Mouse (Mus musculus): ENCODE measurements around the gene Cfap43. TPM values are rescaled to one million over a fixed set of nuclear protein-coding genes. Genes with fewer than 3 reads are reported as not detected.
"Not testable (repeated sequence)": the region's sequence is repeated elsewhere in the genome, so short reads cannot be mapped to it uniquely, and the experiment has no call there.

Gene Cfap43
- total RNA-seq, 2 experiments from 2014 or later: not detected

- DNase-seq: no peak
- intact Hi-C loops (cut with DNase I): no loop called here
These were observed 60.8 kb downstream of the Cfap43 start for GRCm38 (mm10) chr19:47857957-47858942.

GRCm38 (mm10) chr19:47854796-47855783 is 64.0 kb downstream of the Cfap43 start, which contains the start of gene Gsto1:
TSS of gene Gsto1 (plus strand) at chr19:47854970.
- DNase-seq: peak; percentile 85 to 86
- intact Hi-C loops (cut with DNase I): no loop called here

GRCm38 (mm10) chr19:47853951-47854795 is 64.9 kb downstream of the Cfap43 start:
- intact Hi-C loops (cut with DNase I): no loop called here
- DNase-seq: no peak

GRCm38 (mm10) chr19:47853053-47853452 is 66.0 kb downstream of the Cfap43 start:
- intact Hi-C loops (cut with DNase I): no loop called here

GRCm38 (mm10) chr19:47852131-47852530 is 67.0 kb downstream of the Cfap43 start:
- DNase-seq; intact Hi-C loops (cut with DNase I): not testable (repeated sequence)

More at GRCm38 (mm10) chr19:47853053-47853452, 66.0 kb downstream of the Cfap43 start:
- DNase-seq: no peak

GRCm38 (mm10) chr19:47849735-47850134 is 69.4 kb downstream of the Cfap43 start:
- DNase-seq: no peak
- intact Hi-C loops (cut with DNase I): no loop called here

- intact Hi-C loops (cut with DNase I); DNase-seq: not testable (repeated sequence)
These were observed 77.9 kb downstream of the Cfap43 start for GRCm38 (mm10) chr19:47841234-47841633.

GRCm38 (mm10) chr19:47837527-47837901 is 81.6 kb downstream of the Cfap43 start:
- no peak for DNase-seq
- intact Hi-C loops (cut with DNase I): no loop called here

GRCm38 (mm10) chr19:47836701-47837526 is 82.2 kb downstream of the Cfap43 start:
- intact Hi-C loops (cut with DNase I): no loop called here
- DNase-seq: peak in 1 of 2 experiments; percentile 26

GRCm38 (mm10) chr19:47835776-47836175 is 83.3 kb downstream of the Cfap43 start:
- DNase-seq: no peak
- intact Hi-C loops (cut with DNase I): no loop called here

GRCm38 (mm10) chr19:47834614-47835013 is 84.5 kb downstream of the Cfap43 start:
- DNase-seq: no peak
- intact Hi-C loops (cut with DNase I): no loop called here

GRCm38 (mm10) chr19:47832316-47832715 is 86.8 kb downstream of the Cfap43 start:
- intact Hi-C loops (cut with DNase I): no loop called here
- DNase-seq: no peak

- intact Hi-C loops (cut with DNase I): no loop called here
- DNase-seq: no peak
These were observed 88.0 kb downstream of the Cfap43 start for GRCm38 (mm10) chr19:47831111-47831510.

- intact Hi-C loops (cut with DNase I): no loop called here
- no peak for DNase-seq
These were observed 89.1 kb downstream of the Cfap43 start for GRCm38 (mm10) chr19:47829913-47830450.

- no peak for DNase-seq
- intact Hi-C loops (cut with DNase I): no loop called here
These were observed 95.1 kb downstream of the Cfap43 start for GRCm38 (mm10) chr19:47824026-47824425.

- intact Hi-C loops (cut with DNase I): no loop called here
- DNase-seq: no peak
These were observed 96.8 kb downstream of the Cfap43 start for GRCm38 (mm10) chr19:47822143-47822796.

- DNase-seq: no peak
- intact Hi-C loops (cut with DNase I): loop anchor here (1.0 to 2.0 kb wide), 2 partner anchors 162 to 315 kb away; no protein-coding TSS in a partner anchor
These were observed 97.6 kb downstream of the Cfap43 start for GRCm38 (mm10) chr19:47821494-47821872.
